Mouse (Mus musculus): ENCODE measurements around the gene Rptn. TPM values are rescaled to one million over a fixed set of nuclear protein-coding genes. Genes with fewer than 3 reads are reported as not detected.

The Rptn gene
- total RNA-seq, 2 experiments from 2014 or later, result not detected

Small RNA genes within 50 kb of the gene (microRNA-seq; reads per million reads assigned to microRNA genes)
- gene Gm22752 (not detected), gene Gm44353 (not detected)

Other genes starting within 250 kb of the Rptn start
- gene Crnn, start 248.9 kb upstream of the Rptn start, total RNA-seq (2021), result not detected
- not detected for gene Flg2, start 196.4 kb upstream of the Rptn start, total RNA-seq (2021)
- not detected for gene Flg, start 120.2 kb upstream of the Rptn start, total RNA-seq (2021)
- gene Hrnr, start 74.0 kb upstream of the Rptn start, total RNA-seq (2021), result not detected
- under 1 TPM; 0.24 TPM for gene Tchh, start 48.6 kb downstream of the Rptn start, total RNA-seq (2021)
- gene Tchhl1, start 75.1 kb downstream of the Rptn start, total RNA-seq (2021), result not detected
- 100 to 1,000 TPM; 210 to 249 TPM for gene S100a11, start 126.8 kb downstream of the Rptn start, total RNA-seq (2021)
- 100 to 1,000 TPM; 204 to 207 TPM for gene S100a10, start 161.4 kb downstream of the Rptn start, total RNA-seq (2021)